Mouse (Mus musculus): ENCODE results near the gene Arl1. TPM values are rescaled to one million over a fixed set of nuclear protein-coding genes. Genes with fewer than 3 reads are reported as not detected.
"Not testable (repeated sequence)": the region's sequence is repeated elsewhere in the genome, so short reads cannot be mapped to it uniquely, and the experiment has no call there.

The Arl1 gene
- total RNA-seq, 1 experiment from 2014 or later, result 115 TPM

DNA sequence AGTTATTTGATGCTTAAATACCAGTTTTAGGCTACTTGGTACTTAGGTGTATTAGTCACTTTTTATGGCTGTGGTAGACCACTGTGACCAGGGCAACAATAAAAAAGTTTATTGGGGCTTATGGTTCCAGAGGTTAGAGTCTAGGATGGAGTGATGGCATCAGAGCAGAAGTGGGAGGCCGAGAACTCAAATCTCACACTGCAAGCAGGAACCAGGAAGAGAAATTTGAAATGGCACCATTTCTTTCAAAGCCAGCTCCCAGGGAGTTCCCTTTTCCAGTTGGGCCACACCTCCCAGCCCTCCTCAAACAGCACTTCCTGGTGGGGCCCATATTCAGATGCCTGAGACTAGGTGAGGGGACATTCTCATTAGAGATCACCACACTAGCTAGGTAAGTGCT lies 9.2 kb downstream of the Arl1 start:
- no peak for ATAC-seq (replicated peaks in 1 of 2; ENCODE audit: insufficient read depth in 1 of 2, low FRiP score in 2 of 2, low TSS enrichment in 1 of 2, low read depth in 1 of 2, poor library complexity in 2 of 2, severe bottlenecking in 2 of 2)

DNA sequence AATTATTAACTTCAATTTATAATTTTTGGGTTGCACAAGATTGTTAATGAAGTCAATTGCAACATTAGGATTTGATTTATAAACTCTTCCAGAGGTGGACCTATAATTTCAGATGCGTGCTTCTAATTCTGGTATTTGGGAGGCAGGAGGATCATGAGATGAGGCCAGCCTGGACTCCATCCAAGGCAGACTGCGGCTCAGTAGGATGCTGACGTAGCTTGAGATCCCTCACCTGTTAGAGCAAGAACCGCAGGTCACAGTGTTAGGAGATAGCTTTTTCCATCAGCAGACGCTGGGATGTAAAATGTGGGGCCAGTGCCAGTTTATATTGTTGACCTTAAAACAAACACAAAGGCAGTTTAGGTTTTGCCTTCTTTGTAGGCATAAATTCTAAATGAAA lies 10.1 kb downstream of the Arl1 start:
- ATAC-seq (replicated peaks in 1 of 2; ENCODE audit: insufficient read depth in 1 of 2, low FRiP score in 2 of 2, low TSS enrichment in 1 of 2, low read depth in 1 of 2, poor library complexity in 2 of 2, severe bottlenecking in 2 of 2), result no peak

DNA sequence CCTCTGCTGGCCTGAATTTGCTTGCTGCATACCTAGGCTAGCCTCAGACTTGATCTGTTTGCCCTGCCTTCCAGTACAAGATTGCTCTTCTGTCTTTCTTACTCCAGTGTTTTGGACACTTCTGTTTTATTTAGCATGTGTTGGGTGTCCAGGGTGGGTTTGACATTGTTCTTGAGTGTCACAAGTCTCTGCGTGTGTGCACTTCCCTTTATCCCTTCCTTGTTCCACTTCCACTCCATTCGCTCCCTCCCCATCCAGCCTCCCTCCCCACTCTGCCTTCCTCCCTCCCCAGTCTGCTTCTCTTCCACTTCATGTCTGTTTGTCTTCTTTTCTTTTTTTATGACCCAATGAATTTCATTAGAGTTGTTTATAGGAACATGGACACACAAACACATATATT lies 10.8 kb downstream of the Arl1 start:
- ATAC-seq (replicated peaks in 1 of 2; ENCODE audit: insufficient read depth in 1 of 2, low FRiP score in 2 of 2, low TSS enrichment in 1 of 2, low read depth in 1 of 2, poor library complexity in 2 of 2, severe bottlenecking in 2 of 2), result no peak

DNA sequence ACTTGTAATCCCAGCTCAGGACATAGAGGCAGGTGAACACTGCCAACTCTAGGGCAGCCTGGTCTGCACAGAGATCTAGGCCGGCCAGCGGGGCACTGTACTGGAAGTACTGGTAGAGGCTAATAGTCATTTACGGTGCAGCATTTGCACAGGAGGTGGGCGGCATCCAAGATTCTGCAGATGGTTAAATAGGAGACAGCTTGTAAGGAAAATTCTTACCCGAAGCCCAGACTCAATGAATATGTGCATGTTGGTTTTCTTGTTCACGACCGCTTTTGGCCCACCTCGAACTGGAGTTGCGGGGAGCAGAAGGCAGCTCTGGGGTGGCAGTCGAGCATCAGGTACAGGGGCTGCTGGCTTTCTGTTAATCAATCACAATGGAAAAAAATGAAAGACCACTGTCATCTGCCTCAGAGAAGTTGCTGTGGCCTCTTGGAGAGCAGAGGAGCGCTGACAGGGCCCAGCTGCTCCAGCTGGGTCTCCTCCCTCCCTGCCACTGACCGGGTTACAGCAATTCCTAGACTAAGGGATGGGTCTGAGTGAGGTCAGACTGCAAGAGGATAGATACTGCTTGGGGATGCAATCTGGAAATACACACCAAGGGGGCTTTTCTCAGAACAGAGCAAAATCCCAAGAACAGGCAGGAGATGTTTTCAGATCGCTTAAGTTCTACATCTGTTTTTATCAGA lies 31.0 kb downstream of the Arl1 start:
- ATAC-seq (replicated peaks in 1 of 2; ENCODE audit: insufficient read depth in 1 of 2, low FRiP score in 2 of 2, low TSS enrichment in 1 of 2, low read depth in 1 of 2, poor library complexity in 2 of 2, severe bottlenecking in 2 of 2), result no peak

DNA sequence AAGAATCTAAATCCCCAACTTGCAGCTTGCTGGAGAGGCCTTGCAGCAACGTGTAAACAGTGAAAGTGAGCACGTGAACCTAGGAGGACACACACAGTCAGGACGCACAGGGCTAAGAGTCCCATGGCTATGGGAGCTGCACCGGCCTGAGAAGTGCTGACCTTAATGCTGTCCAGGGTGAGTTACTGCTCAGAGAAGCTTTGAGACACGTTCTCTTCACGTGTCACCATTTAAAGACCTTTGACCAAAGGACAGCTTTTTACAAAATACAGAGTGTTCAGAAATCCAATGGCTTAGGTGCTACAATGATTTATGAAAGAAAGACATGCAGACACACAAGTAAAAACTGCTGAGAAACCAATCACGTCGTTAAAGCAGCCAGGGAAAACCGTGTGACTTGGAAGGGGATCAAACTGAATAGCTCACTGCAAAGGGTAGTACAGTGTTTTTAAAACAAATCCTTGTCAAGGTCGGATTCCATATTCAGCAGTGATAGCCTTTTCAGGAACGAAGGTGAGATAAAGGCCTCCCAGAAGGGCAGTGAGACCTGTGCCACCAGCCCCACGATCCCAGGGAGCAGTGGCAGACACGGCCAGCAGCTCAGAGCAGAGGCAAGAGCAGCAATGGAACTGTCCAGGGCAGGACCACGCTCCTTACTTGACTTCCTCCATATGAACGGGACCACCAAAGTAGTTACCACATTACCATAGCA lies 34.9 kb downstream of the Arl1 start:
- no peak for ATAC-seq (replicated peaks in 1 of 2; ENCODE audit: insufficient read depth in 1 of 2, low FRiP score in 2 of 2, low TSS enrichment in 1 of 2, low read depth in 1 of 2, poor library complexity in 2 of 2, severe bottlenecking in 2 of 2)

DNA sequence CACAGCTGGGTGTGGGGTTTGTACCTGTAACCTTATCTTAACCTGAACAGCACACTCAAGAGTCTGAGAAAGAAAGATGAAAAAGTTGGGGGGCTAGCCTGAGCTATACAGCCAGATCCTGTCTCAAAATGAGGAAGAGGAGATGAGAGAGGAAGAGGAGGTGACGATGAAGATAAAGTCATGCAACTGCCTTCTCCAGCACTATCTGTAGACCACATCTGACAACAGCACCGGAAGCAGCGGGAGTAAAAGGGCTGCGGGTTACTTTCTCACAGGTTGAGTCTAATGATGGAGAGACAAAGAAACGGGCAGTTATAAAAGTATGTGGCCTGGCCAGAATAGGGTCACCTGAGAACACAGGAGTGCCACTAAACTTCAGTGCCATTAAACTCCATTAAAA lies 38.3 kb downstream of the Arl1 start:
- ATAC-seq (replicated peaks in 1 of 2; ENCODE audit: insufficient read depth in 1 of 2, low FRiP score in 2 of 2, low TSS enrichment in 1 of 2, low read depth in 1 of 2, poor library complexity in 2 of 2, severe bottlenecking in 2 of 2), result no peak

DNA sequence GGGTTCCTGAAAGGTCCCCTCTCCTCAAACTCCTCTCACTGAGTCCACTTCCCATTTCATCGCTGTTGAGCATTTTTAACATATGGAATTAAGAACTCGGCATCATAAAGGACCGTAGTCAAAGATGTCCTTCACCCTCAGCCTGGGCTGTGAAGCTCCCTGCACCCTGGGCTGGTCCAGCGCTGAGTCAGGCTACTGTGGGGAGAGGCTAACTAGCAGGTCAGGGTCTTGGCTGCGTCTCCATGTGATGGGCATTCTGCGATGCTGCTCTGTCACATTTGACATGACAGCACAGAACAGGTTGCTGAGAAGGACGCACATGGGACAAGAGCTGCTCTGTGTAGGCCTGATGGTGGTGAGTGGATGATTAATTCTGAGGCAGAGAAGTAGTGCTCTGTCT lies 39.0 kb downstream of the Arl1 start:
- no peak for ATAC-seq (replicated peaks in 1 of 2; ENCODE audit: insufficient read depth in 1 of 2, low FRiP score in 2 of 2, low TSS enrichment in 1 of 2, low read depth in 1 of 2, poor library complexity in 2 of 2, severe bottlenecking in 2 of 2)

DNA sequence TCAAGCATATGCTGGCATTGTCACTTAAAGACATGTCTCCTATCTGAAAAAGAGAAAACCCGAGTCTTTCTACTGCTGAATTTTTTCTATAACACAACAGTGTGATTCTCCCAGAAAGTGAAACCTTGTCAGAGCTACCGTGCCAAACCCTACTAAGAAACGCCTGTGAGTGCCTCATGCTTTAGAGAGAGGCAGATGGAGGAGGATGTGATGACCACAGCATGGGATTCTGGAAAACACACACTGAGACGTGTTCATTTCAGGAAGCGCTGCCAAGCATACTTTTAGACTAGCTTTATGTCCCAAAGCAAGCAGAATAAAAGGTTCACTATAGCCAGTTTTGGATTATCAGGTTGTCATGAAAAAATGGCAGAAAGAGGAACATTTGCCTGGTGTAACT lies 42.3 kb downstream of the Arl1 start:
- not testable (repeated sequence) for ATAC-seq (replicated peaks in 1 of 2; ENCODE audit: insufficient read depth in 1 of 2, low FRiP score in 2 of 2, low TSS enrichment in 1 of 2, low read depth in 1 of 2, poor library complexity in 2 of 2, severe bottlenecking in 2 of 2)

DNA sequence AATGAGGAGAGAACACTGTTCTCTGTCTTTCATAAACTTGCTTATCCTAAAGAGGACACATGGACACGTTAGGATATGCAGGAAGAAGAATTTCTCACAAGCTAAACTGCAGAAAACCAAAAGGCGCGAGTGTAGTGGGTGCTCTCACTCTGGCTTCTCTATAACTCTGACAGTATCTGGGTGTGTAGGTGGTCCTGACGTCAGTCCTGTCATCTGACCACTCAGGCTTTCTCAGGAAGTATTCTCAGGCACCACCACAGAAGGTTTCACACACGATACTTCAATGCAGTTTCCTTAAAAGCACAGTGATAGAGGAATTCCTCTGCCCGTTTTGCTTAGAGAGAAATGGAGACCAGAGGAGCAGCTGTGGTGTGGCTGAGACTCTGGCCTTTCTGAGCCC lies 45.5 kb downstream of the Arl1 start:
- ATAC-seq (replicated peaks in 1 of 2; ENCODE audit: insufficient read depth in 1 of 2, low FRiP score in 2 of 2, low TSS enrichment in 1 of 2, low read depth in 1 of 2, poor library complexity in 2 of 2, severe bottlenecking in 2 of 2), result no peak

DNA sequence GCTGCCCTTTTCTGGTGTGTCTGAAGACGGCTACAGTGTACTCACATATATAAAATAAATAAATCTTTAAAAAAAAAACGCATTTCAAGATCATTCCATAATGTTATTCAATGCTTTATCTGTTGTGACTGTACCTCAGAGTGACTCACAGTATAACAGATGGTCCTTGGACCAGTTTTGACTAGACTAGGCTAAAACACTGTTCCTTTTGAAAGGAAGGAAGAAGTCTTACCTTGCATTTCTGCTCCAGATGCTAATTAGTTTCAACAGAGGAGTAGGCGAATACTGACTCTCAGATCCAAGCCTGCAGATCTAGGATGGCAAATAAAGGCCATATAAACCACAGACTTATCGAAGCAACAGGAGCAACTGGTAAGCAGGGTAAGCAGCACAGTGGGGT lies 50.1 kb downstream of the Arl1 start:
- no peak for ATAC-seq (replicated peaks in 1 of 2; ENCODE audit: insufficient read depth in 1 of 2, low FRiP score in 2 of 2, low TSS enrichment in 1 of 2, low read depth in 1 of 2, poor library complexity in 2 of 2, severe bottlenecking in 2 of 2)

DNA sequence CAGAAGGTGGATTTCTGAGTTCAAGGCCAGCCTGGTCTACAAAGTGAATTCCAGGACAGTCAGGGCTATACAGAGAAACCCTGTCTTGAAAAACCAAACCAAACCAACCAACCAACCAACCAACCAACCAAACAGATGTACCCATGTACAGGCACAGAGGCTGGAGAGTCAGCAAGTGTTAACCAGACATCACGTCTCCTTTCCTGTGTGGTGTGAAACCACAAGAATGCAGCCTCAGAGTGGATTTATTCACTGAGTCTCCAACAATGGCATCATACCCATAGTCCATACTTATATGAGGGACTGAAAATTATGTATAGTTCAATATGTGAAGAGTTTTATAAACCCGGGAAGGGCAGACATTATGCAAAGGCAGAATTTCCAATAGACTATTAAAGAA lies 52.5 kb downstream of the Arl1 start:
- not testable (repeated sequence) for ATAC-seq (replicated peaks in 1 of 2; ENCODE audit: insufficient read depth in 1 of 2, low FRiP score in 2 of 2, low TSS enrichment in 1 of 2, low read depth in 1 of 2, poor library complexity in 2 of 2, severe bottlenecking in 2 of 2)

DNA sequence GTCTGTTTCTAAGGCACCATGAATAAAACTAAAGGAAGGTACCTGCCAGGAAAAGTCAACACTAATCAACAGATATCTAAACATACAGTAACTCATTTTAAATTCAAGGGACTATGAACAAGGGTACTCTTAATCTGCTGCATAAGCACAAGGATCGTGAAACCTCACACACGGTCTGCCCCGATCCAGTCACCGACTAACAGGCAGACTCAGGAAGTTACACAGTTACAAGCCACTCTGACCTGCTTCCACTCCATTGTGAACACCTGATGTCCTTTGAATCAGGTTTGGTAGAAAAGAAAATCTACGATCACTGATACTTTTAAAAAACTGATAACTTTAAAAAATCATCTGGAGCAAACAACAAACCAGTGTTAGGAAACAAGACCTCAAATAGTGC lies 53.3 kb downstream of the Arl1 start:
- no peak for ATAC-seq (replicated peaks in 1 of 2; ENCODE audit: insufficient read depth in 1 of 2, low FRiP score in 2 of 2, low TSS enrichment in 1 of 2, low read depth in 1 of 2, poor library complexity in 2 of 2, severe bottlenecking in 2 of 2)

DNA sequence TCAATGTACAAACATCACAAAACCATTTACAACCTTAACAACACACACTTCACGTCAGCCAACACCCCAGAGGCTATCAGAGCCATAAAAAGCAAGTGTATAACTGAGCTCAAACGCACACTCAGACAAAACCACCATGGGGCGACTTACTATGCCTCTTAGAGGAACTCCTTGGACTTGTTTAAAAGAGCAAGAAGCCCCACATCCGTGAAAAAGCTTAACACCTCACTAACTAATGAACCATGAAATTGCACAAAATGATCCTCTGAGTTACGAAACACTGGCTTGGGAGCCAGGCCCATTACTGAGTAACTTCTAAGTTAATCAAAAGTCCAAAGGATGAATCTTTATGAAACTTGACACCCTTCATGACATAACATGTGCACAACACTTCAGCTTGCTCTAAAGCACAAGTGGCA lies 53.9 kb downstream of the Arl1 start:
- no peak for ATAC-seq (replicated peaks in 1 of 2; ENCODE audit: insufficient read depth in 1 of 2, low FRiP score in 2 of 2, low TSS enrichment in 1 of 2, low read depth in 1 of 2, poor library complexity in 2 of 2, severe bottlenecking in 2 of 2)

DNA sequence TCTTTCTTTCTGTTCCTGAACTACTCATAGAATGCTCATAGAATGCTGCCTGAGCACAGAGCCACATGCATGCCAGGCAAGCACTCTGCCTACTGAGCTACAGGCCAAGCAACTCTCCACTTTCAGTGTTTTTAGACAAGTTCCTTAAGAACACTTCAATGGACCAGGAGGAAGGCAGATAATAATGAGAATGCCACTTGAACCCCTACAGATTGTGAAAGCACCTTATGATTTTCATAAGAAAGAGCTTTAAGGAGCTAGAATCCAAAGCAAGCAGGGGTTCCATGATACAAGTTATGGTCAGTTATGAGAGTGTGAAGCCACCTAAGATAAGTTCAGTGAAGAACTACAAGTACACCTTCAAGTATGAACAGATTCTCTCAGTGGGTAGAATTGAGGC lies 63.0 kb downstream of the Arl1 start:
- no peak for ATAC-seq (replicated peaks in 1 of 2; ENCODE audit: insufficient read depth in 1 of 2, low FRiP score in 2 of 2, low TSS enrichment in 1 of 2, low read depth in 1 of 2, poor library complexity in 2 of 2, severe bottlenecking in 2 of 2)

Other genes with a start within 250 kb of the Arl1 start
- 13.3 and 13.8 TPM in 2 replicates for gene Chpt1, start 226.8 kb upstream of the Arl1 start, total RNA-seq (2017)
- not detected in 2 replicates for gene Mybpc1, start 125.7 kb upstream of the Arl1 start, total RNA-seq (2017)
- gene Spic, start 45.8 kb upstream of the Arl1 start, total RNA-seq (2017), result 2.8 and 3.6 TPM in 2 replicates
- 26.9 and 30.5 TPM in 2 replicates for gene Utp20, start 95.9 kb downstream of the Arl1 start, total RNA-seq (2017)
- gene Slc5a8, start 155.1 kb downstream of the Arl1 start, total RNA-seq (2017), result not detected in 2 replicates